Mouse (Mus musculus) effector memory CD4-positive, alpha-beta T cell, adult 7 months (primary cell): Measurements from ENCODE around the gene Lage3. TPM values are rescaled to one million over a fixed set of nuclear protein-coding genes. Genes with fewer than 3 reads are reported as not detected.

Experiments used
- polyA plus RNA-seq: library from polyadenylated mRNA; unstranded; fragments of 100-300 nt; shearing (Covaris generic); gene quantifications from one replicate; pipeline ENCODE4 v1.2.1, GENCODE M21; 2017

Gene Lage3
- 15.3 TPM for polyA plus RNA-seq

DNA sequence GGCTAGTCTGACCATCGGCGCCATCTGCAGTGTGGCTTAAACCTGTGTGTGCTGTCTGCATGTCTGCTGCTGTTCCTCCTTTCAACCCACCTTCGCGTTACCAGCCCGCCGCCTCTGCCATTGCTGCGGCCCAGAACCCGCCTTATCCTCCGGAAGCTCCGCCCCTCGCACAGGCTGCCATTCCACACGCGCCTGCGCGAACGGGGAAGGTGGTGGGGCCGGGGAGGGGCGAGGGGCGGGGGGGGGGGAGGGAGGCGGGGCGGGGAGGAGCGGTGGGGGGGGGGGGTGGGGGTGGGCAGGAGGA is at the start of gene Lage3:
Gene Lage3 (minus strand): TSS at position 152 of the 304 bp plus-strand sequence.

DNA sequence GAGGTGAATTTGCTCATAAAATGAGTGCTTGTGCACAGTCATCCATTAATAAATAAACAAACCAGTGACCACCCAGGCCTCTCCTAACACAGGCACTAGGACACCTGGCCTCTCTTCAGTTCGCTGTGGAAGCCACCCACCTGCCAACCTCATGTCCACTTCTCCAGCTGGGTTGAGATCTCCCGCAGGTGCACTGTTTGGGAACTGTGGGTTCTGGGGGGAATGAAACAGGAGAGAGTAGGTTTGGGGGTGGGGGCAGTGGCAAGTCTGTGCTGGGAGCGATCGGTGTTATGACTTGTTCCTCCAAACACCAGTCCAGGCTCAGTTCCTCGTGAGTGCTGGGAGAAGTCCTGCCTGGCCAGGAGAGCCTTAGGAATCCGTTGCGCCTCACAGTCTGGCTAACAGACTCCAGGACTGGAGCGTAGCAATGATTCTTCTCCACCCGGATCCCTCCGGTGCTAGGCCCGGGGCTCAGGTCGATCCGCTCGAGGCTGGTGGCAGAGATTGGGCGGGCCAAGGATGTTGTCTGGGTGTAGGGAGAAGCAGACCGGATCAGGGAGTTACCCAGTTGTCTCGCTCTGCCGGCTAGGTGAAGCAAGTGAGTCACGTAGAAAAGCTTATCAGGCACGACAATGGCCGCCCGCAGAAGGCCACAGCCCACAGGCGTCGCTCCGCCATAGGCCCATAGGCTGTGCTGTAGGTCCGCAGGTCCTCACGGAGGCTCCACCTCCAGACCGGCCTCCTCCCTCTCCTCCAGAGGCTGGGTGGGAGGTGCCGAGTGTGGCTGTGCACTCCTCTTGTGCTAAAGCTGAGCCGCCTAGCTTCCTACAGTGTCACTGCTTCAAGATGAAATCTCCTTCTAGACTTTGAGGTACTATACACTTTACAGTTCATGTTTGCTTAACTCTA is 39.4 kb upstream of the Lage3 start, which contains the start of the genes Fam3a and Ikbkg:
Gene Fam3a (minus strand): TSS at position 738 of the 909 bp plus-strand sequence.
Gene Ikbkg (plus strand): TSS at position 756 of the 909 bp plus-strand sequence.

DNA sequence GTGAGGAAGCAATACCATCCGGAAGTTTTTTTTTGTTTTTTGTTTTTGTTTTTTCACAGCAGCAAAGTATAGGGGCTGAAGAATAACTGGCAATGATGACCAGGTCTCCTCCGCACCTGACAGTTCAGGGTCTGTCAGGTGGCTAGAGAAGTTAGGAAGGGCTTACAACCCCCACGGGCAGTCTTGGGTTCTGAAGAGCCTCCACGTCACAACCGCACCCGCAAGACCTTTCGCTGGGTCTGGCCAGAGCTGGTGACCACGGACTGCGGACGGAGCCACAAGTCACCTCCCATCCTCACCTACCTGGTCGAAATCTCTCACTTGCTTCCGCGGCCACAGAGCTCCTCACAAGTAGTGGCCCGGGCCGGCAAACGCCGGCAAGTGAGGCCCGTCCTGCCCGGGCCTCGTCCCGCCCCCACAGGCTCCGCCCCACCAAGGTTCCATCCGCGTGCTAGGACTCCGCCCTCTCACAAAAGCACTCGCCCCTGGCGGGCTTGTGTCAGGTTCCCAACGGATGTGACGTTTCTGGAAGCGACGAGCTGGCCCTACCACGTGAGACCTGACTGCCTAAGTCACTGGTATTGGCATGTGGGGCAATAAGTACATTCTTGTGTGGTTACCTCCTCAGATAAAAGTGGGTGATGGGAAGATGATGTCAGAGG is 19.6 kb upstream of the Lage3 start, which contains the start of the genes Ubl4a and Slc10a3:
Gene Ubl4a (minus strand): TSS at position 331 of the 662 bp plus-strand sequence.
Gene Slc10a3 (minus strand): TSS at position 462 of the 662 bp plus-strand sequence.

DNA sequence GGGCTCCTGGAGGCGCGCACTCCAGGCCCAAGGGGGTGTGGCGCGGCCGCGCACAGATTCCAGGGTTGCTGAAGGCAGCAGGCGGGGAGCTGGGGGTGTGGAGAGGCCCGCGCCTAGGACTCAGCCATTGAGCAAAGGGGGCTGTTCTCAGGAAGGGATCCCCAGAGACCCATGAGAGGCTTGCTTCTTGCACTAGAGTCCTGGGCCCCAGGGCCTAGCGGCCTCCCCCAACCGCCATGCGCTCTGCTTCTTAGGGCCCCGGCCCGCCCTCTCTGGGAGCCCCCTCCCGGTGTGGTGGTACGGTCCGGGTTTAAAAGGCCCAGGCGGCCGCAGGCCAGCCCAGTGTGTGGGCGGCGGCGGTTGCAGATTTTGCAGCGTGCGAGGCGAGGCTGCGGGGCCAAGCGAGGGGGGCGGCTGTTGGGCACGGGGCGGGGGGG is 24.7 kb downstream of the Lage3 start, which contains the start of gene Plxna3:
Gene Plxna3 (plus strand): TSS at position 342 of the 437 bp plus-strand sequence.

GRCm38 (mm10) chrX:74312540-74313464 is 40.6 kb downstream of the Lage3 start, which contains the start of gene Fam50a:
Fam50a (plus strand) TSS chrX:74313033.

GRCm38 (mm10) chrX:74304867-74305700 is 48.3 kb downstream of the Lage3 start, which contains the start of gene Gdi1:
Gdi1 (plus strand) TSS chrX:74304998.

Other genes starting within 250 kb of the Lage3 start
- not detected for gene Opn1mw, start 226.2 kb downstream of the Lage3 start, polyA plus RNA-seq
- 53.0 TPM for gene Mecp2, start 218.3 kb downstream of the Lage3 start, polyA plus RNA-seq
- gene Tex28, start 185.8 kb downstream of the Lage3 start, polyA plus RNA-seq, result not detected
- gene Tktl1, start 176.4 kb downstream of the Lage3 start, polyA plus RNA-seq, result not detected
- 384 TPM for gene Flna, start 103.8 kb downstream of the Lage3 start, polyA plus RNA-seq
- 81.4 TPM for gene Emd, start 98.9 kb downstream of the Lage3 start, polyA plus RNA-seq
- 111 TPM for gene Rpl10, start 82.8 kb downstream of the Lage3 start, polyA plus RNA-seq
- gene Taz, start 71.7 kb downstream of the Lage3 start, polyA plus RNA-seq, result 109 TPM
- gene Dnase1l1, start 71.3 kb downstream of the Lage3 start, polyA plus RNA-seq, result 18.5 TPM
- gene Atp6ap1, start 56.5 kb downstream of the Lage3 start, polyA plus RNA-seq, result 138 TPM
- 206 TPM for gene Gdi1, start 48.6 kb downstream of the Lage3 start, polyA plus RNA-seq
- gene Fam50a, start 40.6 kb downstream of the Lage3 start, polyA plus RNA-seq, result 57.9 TPM
- gene Plxna3, start 24.6 kb downstream of the Lage3 start, polyA plus RNA-seq, result 1.1 TPM
- 39.3 TPM for gene Ubl4a, start 19.6 kb upstream of the Lage3 start, polyA plus RNA-seq
- gene Slc10a3, start 19.7 kb upstream of the Lage3 start, polyA plus RNA-seq, result 27.0 TPM
- gene Fam3a, start 39.7 kb upstream of the Lage3 start, polyA plus RNA-seq, result 15.6 TPM
- gene Ikbkg, start 39.7 kb upstream of the Lage3 start, polyA plus RNA-seq, result 33.0 TPM
- 49.1 TPM for gene G6pdx, start 75.6 kb upstream of the Lage3 start, polyA plus RNA-seq
- not detected for gene Gm6880, start 127.8 kb upstream of the Lage3 start, polyA plus RNA-seq
- 0.13 TPM for gene Olfr1326-ps1, start 221.3 kb upstream of the Lage3 start, polyA plus RNA-seq
- gene Olfr1325, start 239.1 kb upstream of the Lage3 start, polyA plus RNA-seq, result not detected